Mouse (Mus musculus): ENCODE measurements around the gene Iqschfp.

DNA sequence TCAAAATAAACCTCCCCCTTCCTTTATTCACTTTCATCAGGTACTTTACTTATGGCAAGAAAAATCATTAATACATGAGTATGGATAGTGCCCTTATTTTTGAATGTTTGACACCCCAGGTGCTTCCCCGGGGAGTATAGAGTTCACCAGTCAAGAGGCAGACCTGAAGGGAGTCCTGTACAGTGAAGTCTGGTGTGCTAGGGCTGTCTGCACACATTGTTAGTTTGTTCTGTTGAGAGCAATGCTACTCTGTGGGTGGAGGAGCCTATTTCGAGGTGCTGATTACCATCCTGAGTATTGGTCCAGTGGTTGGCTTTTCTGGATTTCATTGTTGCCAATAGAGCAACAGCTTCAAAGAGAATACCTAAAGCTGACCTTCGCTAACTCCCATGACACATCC, 26.1 kb downstream of the Iqschfp start:
- no peak for TF ChIP-seq CTCF (IDR thresholded peaks at IDR 0.05; ENCODE audit: low read depth, low read length)
- no peak for TF ChIP-seq POLR2A (IDR thresholded peaks at IDR 0.05; ENCODE audit: extremely low read depth, insufficient read depth, low read length)
